Mouse (Mus musculus) spleen, adult 2 months (tissue): ENCODE data around the gene Atp8a1.

ENCODE experiments used
- CTCF ChIP-seq: fragments of 200-500 bp; IDR thresholded peaks from 2 replicates; pipeline ENCODE4 v1.5.1; 2011; ENCODE audit warnings: mild to moderate bottlenecking, inconsistent platforms; ENCODE audit not compliant: insufficient read depth, insufficient read length, insufficient replicate concordance; ENCODE audit errors: extremely low read depth
- POLR2A ChIP-seq: fragments of 200-500 bp; IDR thresholded peaks from 2 replicates; pipeline ENCODE4 v1.6.1; 2011; ENCODE audit warnings: low read depth, low read length, inconsistent platforms

- TF ChIP-seq POLR2A (no peak), CTCF (no peak)
Observed at GRCm38 (mm10) chr5:67824600-67824999, 22.6 kb downstream of the Atp8a1 start.
